Mouse (Mus musculus) fibroblast of lung, adult 2 months (primary cell): Measurements from ENCODE around the gene Fxn.
A peak's percentile ranks its signal among the peaks of the same experiment; 100 is the strongest.

ENCODE experiments used
- DNase-seq: peaks from one replicate; pipeline ENCODE4 v3.0.0-alpha.2; 2011; ENCODE audit warnings: low read depth

The Fxn gene

GRCm38 (mm10) chr19:24300994-24301767 lies 20.8 kb upstream of the Fxn start:
- no peak for DNase-seq

GRCm38 (mm10) chr19:24293537-24293936 lies 13.1 kb upstream of the Fxn start:
- no peak for DNase-seq

GRCm38 (mm10) chr19:24284187-24284586 lies 3.8 kb upstream of the Fxn start:
- DNase-seq = peak; percentile 18

GRCm38 (mm10) chr19:24281288-24281980 lies 1.0 kb upstream of the Fxn start:
- no peak for DNase-seq

GRCm38 (mm10) chr19:24279706-24280600 lies 452 bp downstream of the Fxn start:
- DNase-seq = peak; percentile 17

- DNase-seq = no peak
Observed at GRCm38 (mm10) chr19:24278859-24279258, 1.5 kb downstream of the Fxn start.

GRCm38 (mm10) chr19:24274281-24274680 lies 6.1 kb downstream of the Fxn start:
- DNase-seq = no peak

GRCm38 (mm10) chr19:24271746-24272426 lies 8.5 kb downstream of the Fxn start:
- peak; percentile 73 for DNase-seq

- peak; percentile 31 for DNase-seq
Observed at GRCm38 (mm10) chr19:24271326-24271725, 9.1 kb downstream of the Fxn start.

GRCm38 (mm10) chr19:24268531-24268930 lies 11.9 kb downstream of the Fxn start:
- DNase-seq = no peak

- DNase-seq = no peak
Observed at GRCm38 (mm10) chr19:24266046-24266830, 14.2 kb downstream of the Fxn start.

GRCm38 (mm10) chr19:24264991-24265390 lies 15.4 kb downstream of the Fxn start:
- DNase-seq = peak; percentile 73

- DNase-seq = no peak
Observed at GRCm38 (mm10) chr19:24262736-24263135, 17.7 kb downstream of the Fxn start.

- DNase-seq = no peak
Observed at GRCm38 (mm10) chr19:24259390-24260351, 20.7 kb downstream of the Fxn start.

GRCm38 (mm10) chr19:24258368-24258767 lies 22.0 kb downstream of the Fxn start:
- no peak for DNase-seq

GRCm38 (mm10) chr19:24257962-24258361 lies 22.4 kb downstream of the Fxn start:
- no peak for DNase-seq

- no peak for DNase-seq
Observed at GRCm38 (mm10) chr19:24253657-24254260, 26.6 kb downstream of the Fxn start.

- DNase-seq = no peak
Observed at GRCm38 (mm10) chr19:24251869-24252268, 28.5 kb downstream of the Fxn start.

- no peak for DNase-seq
Observed at GRCm38 (mm10) chr19:24243340-24243739, 37.1 kb downstream of the Fxn start.
